Mouse (Mus musculus) thymus, adult 2 months (tissue): ENCODE data around the gene Nck1.

ENCODE experiments used
- CTCF ChIP-seq: fragments of 200-500 bp; IDR thresholded peaks from 2 replicates; pipeline ENCODE4 v1.5.1; 2012; ENCODE audit warnings: mild to moderate bottlenecking, control low read depth, low read length, moderate library complexity, borderline replicate concordance; ENCODE audit not compliant: control insufficient read depth, poor library complexity, insufficient read depth; ENCODE audit errors: extremely low read depth
- POLR2A ChIP-seq: fragments of 200-500 bp; IDR thresholded peaks from 2 replicates; pipeline ENCODE4 v1.6.1; 2012; ENCODE audit warnings: mild to moderate bottlenecking, low read length, control low read depth, moderate library complexity; ENCODE audit not compliant: control insufficient read depth, poor library complexity, insufficient read depth; ENCODE audit errors: extremely low read depth

GRCm38 (mm10) chr9:100531296-100531695 is 14.6 kb downstream of the Nck1 start:
- TF ChIP-seq CTCF (no peak), POLR2A (no peak)
